Mouse (Mus musculus) thymus, adult 2 months (tissue): ENCODE results near the gene 1810009A15Rik.

Experiments
- CTCF ChIP-seq: fragments of 200-500 bp; IDR thresholded peaks from 2 replicates; pipeline ENCODE4 v1.5.1; 2012; ENCODE audit warnings: mild to moderate bottlenecking, control low read depth, low read length, moderate library complexity, borderline replicate concordance; ENCODE audit not compliant: control insufficient read depth, poor library complexity, insufficient read depth; ENCODE audit errors: extremely low read depth
- POLR2A ChIP-seq: fragments of 200-500 bp; IDR thresholded peaks from 2 replicates; pipeline ENCODE4 v1.6.1; 2012; ENCODE audit warnings: mild to moderate bottlenecking, low read length, control low read depth, moderate library complexity; ENCODE audit not compliant: control insufficient read depth, poor library complexity, insufficient read depth; ENCODE audit errors: extremely low read depth

GRCm38 (mm10) chr19:8919000-8919399 is 30.3 kb downstream of the 1810009A15Rik start:
- TF ChIP-seq CTCF (no peak), POLR2A (no peak)
